Mouse (Mus musculus) forebrain, postnatal 0 days (tissue): ENCODE measurements around the gene Cmip. TPM values are rescaled to one million over a fixed set of nuclear protein-coding genes. Genes with fewer than 3 reads are reported as not detected.

Source experiments
- ATAC-seq: fragments of 200-750 bp; cut with Nextera tagmentation; 2 replicates; pipeline ENCODE4 v1.8.0; 2017; ENCODE audit warnings: mild to moderate bottlenecking, moderate library complexity
- DNase-seq: peaks from one replicate; pipeline ENCODE4 v3.0.0-alpha.2; 2015
- H3K27ac ChIP-seq: fragments of 300-500 bp; sonication (generic); 2 replicates; pipeline ENCODE4 v1.5.1; 2014; ENCODE audit warnings: low read depth, mild to moderate bottlenecking, antibody characterized with exemption, low read length, moderate library complexity, mixed read lengths
- H3K27me3 ChIP-seq: fragments of 300-500 bp; sonication (generic); 2 replicates; pipeline ENCODE4 v1.6.1; 2014; ENCODE audit warnings: mild to moderate bottlenecking, low read length, mixed read lengths; ENCODE audit not compliant: insufficient read depth
- H3K36me3 ChIP-seq: fragments of 300-500 bp; sonication (generic); 2 replicates; pipeline ENCODE4 v1.6.1; 2014; ENCODE audit warnings: mild to moderate bottlenecking, moderate library complexity; ENCODE audit not compliant: insufficient read depth
- H3K4me1 ChIP-seq: fragments of 300-500 bp; sonication (generic); 2 replicates; pipeline ENCODE4 v1.6.1; 2014; ENCODE audit warnings: antibody characterized with exemption; ENCODE audit not compliant: insufficient read depth
- H3K4me2 ChIP-seq: fragments of 300-500 bp; sonication (generic); 2 replicates; pipeline ENCODE4 v1.6.1; 2014; ENCODE audit warnings: low read depth, mild to moderate bottlenecking, moderate library complexity
- H3K4me3 ChIP-seq: fragments of 300-500 bp; sonication (generic); 2 replicates; pipeline ENCODE4 v1.5.1; 2014; ENCODE audit warnings: low read depth, low read length, mixed read lengths
- H3K9ac ChIP-seq: fragments of 300-500 bp; sonication (generic); 2 replicates; pipeline ENCODE4 v1.6.1; 2014; ENCODE audit warnings: mild to moderate bottlenecking
- H3K9me3 ChIP-seq: fragments of 300-500 bp; sonication (generic); 2 replicates; pipeline ENCODE4 v1.6.1; 2016; ENCODE audit warnings: low read length
- CTCF ChIP-seq: sonication (generic); IDR thresholded peaks from 2 replicates; pipeline ENCODE4 v1.5.1; 2016; ENCODE audit warnings: antibody characterized with exemption, control low read depth, low read depth
- WGBS: fragments of 180-500 bp; shearing (Covaris S2); extraction: QIAGEN DNeasy Blood & Tissue Kit; methylation state at CpG from one replicate; pipeline ENCODE4 v1.1.7; 2014; 5-methylcytosine and 5-hydroxymethylcytosine counted together
- polyA plus RNA-seq: library from polyadenylated mRNA; unstranded; fragments of >200 nt; fragmentation: Nextera tagmentation; extraction: Ambion mirVana; gene quantifications from 2 replicates; pipeline ENCODE4 v1.2.1, GENCODE M21; 2015
- total RNA-seq: library from RNA; depleted of rRNA; stranded (reverse); fragments of >200 nt; gene quantifications from 2 replicates; pipeline ENCODE4 v1.2.3, GENCODE M21; 2014

Cmip gene
- total and polyA plus RNA-seq, 2 experiments from 2014 or later, result 192 to 204 TPM

GRCm38 (mm10) chr8:117305405-117305804 lies 48.5 kb downstream of the Cmip start:
- Histone ChIP-seq H3K27ac (no peak overlapping the region), H3K36me3 (no peaks in the 10 kb centered on the region), H3K4me3 (no peak overlapping the region), H3K9me3 (no peaks in the 10 kb centered on the region), H3K27me3 (no peaks in the 10 kb centered on the region), H3K4me2 (no peak overlapping the region), H3K4me1 (peaks cover 4% of the 10 kb centered on the region; the same call in 1 of the 2 replicates), H3K9ac (no peak overlapping the region)
- WGBS, result 49% methylated on average over 5 of the region's 5 CpGs
- DNase-seq (no peak), ATAC-seq (no peak)
- TF ChIP-seq CTCF, result no peak

GRCm38 (mm10) chr8:117306756-117307155 lies 49.9 kb downstream of the Cmip start:
- WGBS, result 81% methylated on average over 7 of the region's 7 CpGs
- H3K4me1 ChIP-seq, result peaks cover 4% of the 10 kb centered on the region; the same call in 1 of the 2 replicates
- no peak overlapping the region for H3K4me2 ChIP-seq
- no peaks in the 10 kb centered on the region for H3K27me3 ChIP-seq
- no peak for DNase-seq
- H3K4me3 ChIP-seq, result no peak overlapping the region
- H3K9ac ChIP-seq, result no peak overlapping the region
- no peaks in the 10 kb centered on the region for H3K36me3 ChIP-seq
- no peak for TF ChIP-seq CTCF
- H3K27ac ChIP-seq, result no peak overlapping the region
- no peak for ATAC-seq
- H3K9me3 ChIP-seq, result no peaks in the 10 kb centered on the region

GRCm38 (mm10) chr8:117307221-117307620 lies 50.4 kb downstream of the Cmip start:
- peaks cover 4% of the 10 kb centered on the region; the same call in 1 of the 2 replicates for H3K4me1 ChIP-seq
- H3K27ac ChIP-seq, result no peak overlapping the region
- no peak overlapping the region for H3K4me3 ChIP-seq
- H3K9ac ChIP-seq, result no peak overlapping the region
- H3K36me3 ChIP-seq, result no peaks in the 10 kb centered on the region
- H3K4me2 ChIP-seq, result no peak overlapping the region
- WGBS, result 78% methylated on average over 8 of the region's 8 CpGs
- no peak for DNase-seq
- no peaks in the 10 kb centered on the region for H3K9me3 ChIP-seq
- no peak for ATAC-seq
- no peaks in the 10 kb centered on the region for H3K27me3 ChIP-seq
- TF ChIP-seq CTCF, result no peak

GRCm38 (mm10) chr8:117308303-117309095 lies 51.6 kb downstream of the Cmip start:
- 78% methylated on average over 13 of the region's 13 CpGs for WGBS
- TF ChIP-seq CTCF, result no peak
- H3K4me1 ChIP-seq, result peaks cover 4% of the 10 kb centered on the region; the same call in 1 of the 2 replicates
- no peaks in the 10 kb centered on the region for H3K27me3 ChIP-seq
- H3K36me3 ChIP-seq, result no peaks in the 10 kb centered on the region
- H3K4me3 ChIP-seq, result no peak overlapping the region
- no peak for DNase-seq
- no peak overlapping the region for H3K27ac ChIP-seq
- H3K9ac ChIP-seq, result no peak overlapping the region
- no peaks in the 10 kb centered on the region for H3K9me3 ChIP-seq
- H3K4me2 ChIP-seq, result no peak overlapping the region
- no peak for ATAC-seq

- Histone ChIP-seq H3K36me3 (no peaks in the 10 kb centered on the region), H3K27ac (no peak overlapping the region), H3K4me3 (no peak overlapping the region), H3K9me3 (no peaks in the 10 kb centered on the region), H3K4me2 (no peak overlapping the region), H3K9ac (no peak overlapping the region), H3K27me3 (no peaks in the 10 kb centered on the region), H3K4me1 (peaks cover 8% of the 10 kb centered on the region; the same call in 1 of the 2 replicates)
- no peak for TF ChIP-seq CTCF
- no peak for ATAC-seq
- DNase-seq, result no peak
- 93% methylated on average over 12 of the region's 12 CpGs for WGBS
Measured at GRCm38 (mm10) chr8:117309653-117310274, 52.9 kb downstream of the Cmip start.

- H3K27ac ChIP-seq, result no peak overlapping the region
- H3K4me2 ChIP-seq, result no peak overlapping the region
- peaks cover 9% of the 10 kb centered on the region; the same call in 1 of the 2 replicates for H3K4me1 ChIP-seq
- no peak for ATAC-seq
- H3K27me3 ChIP-seq, result no peaks in the 10 kb centered on the region
- TF ChIP-seq CTCF, result no peak
- DNase-seq, result no peak
- H3K4me3 ChIP-seq, result no peak overlapping the region
- 78% methylated on average over 8 of the region's 8 CpGs for WGBS
- no peaks in the 10 kb centered on the region for H3K36me3 ChIP-seq
- H3K9me3 ChIP-seq, result no peaks in the 10 kb centered on the region
- no peak overlapping the region for H3K9ac ChIP-seq
Measured at GRCm38 (mm10) chr8:117310961-117311561, 54.2 kb downstream of the Cmip start.
